Mouse (Mus musculus): ENCODE data around the gene Ado. TPM values are rescaled to one million over a fixed set of nuclear protein-coding genes. Genes with fewer than 3 reads are reported as not detected.

Ado gene
- total RNA-seq (2021): 10 to 100 TPM; 38.8 to 40.0 TPM
- long read RNA-seq, experiment 1, full-length matches to known transcripts: 41 of 41 reads
- long read RNA-seq, experiment 1, partial matches to known transcripts: 0 of 41 reads
- long read RNA-seq, experiment 1, other reads (novel, unspliced or antisense): 0 of 41 reads
- long read RNA-seq, experiment 2, full-length matches to known transcripts: 29 of 30 reads
- long read RNA-seq, experiment 2, partial matches to known transcripts: 0 of 30 reads
- long read RNA-seq, experiment 2, other reads (novel, unspliced or antisense): 1 of 30 reads

- peak; percentile 90 to 96 for DNase-seq (ENCODE audit: low spot score in 2 of 2)
Measured at GRCm38 (mm10) chr10:67548877-67549731, at the start of gene Ado. TSS of gene Ado (minus strand) at chr10:67548955.

- DNase-seq (ENCODE audit: low spot score in 2 of 2): no peak
Measured at GRCm38 (mm10) chr10:67595278-67595677, 46.5 kb upstream of the Ado start.

- DNase-seq (ENCODE audit: low spot score in 2 of 2): no peak
Measured at GRCm38 (mm10) chr10:67585873-67586610, 37.3 kb upstream of the Ado start.

DNA sequence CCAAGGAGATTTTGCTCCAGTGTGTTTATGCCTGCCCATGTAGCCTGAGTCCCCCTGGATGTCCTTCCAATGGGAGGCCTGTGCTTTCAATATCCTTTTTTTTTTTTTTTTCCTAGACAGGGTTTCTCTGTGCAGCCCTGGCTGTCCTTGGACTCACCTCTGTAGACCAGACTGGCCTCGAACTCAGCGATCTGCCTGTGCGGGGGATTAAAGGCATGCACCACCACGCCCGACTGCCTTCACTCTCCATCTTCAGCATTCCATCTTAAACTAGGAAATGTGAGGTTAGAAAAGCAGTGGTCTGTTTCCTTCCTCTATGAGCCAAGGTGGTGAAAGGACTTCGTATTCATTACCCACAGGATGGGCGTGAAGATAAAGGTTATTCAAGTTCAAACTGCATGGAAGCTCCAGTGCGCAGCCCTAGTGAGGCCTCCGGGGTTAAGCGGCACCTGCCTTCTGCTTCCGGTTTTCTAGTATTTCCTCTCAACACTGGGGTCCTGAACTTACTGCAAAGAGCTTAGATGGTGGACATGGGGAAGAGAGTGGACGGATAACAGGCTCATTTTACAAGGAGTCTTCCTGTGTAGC lies 33.0 kb upstream of the Ado start:
- no peak for DNase-seq (ENCODE audit: low spot score in 2 of 2)

GRCm38 (mm10) chr10:67579830-67580229 lies 31.1 kb upstream of the Ado start:
- DNase-seq (ENCODE audit: low spot score in 2 of 2): no peak

DNA sequence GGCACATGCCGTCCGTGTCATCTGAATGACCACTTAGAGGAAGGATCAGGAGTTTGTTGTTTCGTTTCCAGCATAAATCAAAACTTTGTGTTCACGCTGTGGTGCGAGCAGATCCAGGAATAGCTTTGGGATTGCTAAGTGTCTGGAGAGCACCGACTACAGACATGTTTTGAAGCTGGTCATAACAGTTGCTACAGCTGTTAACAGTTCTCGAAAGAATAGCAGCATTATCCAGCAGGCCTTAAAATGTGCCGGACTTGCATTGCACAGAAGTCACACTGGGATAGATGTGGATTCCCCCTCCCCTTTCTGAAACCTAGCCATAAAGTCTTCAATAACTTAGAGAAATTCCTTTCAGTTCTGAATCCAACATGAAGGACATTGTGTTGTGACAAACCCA lies 24.6 kb upstream of the Ado start:
- DNase-seq (ENCODE audit: low spot score in 2 of 2): no peak

- no peak for DNase-seq (ENCODE audit: low spot score in 2 of 2)
Measured at GRCm38 (mm10) chr10:67571443-67571842, 22.7 kb upstream of the Ado start.

GRCm38 (mm10) chr10:67569539-67569938 lies 20.8 kb upstream of the Ado start:
- no peak for DNase-seq (ENCODE audit: low spot score in 2 of 2)

DNA sequence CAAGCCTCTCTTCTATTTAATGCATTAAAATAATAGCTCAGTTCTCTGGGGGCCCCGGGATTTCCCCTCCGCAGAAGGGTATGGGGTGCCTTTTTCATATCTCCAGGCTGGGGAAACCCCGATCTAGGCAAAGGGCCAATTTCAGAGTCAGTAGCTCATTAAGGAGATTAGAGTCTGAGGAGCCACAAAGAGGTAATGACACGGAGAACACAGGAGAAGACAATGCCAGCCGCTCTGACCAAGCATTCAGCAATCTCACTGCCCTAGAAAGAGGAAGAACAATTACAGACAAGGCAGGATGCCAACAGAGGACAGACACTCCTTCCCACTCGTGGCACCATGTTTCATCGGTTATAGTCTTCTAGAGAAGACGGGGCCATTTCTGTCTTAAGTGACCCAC lies 17.3 kb upstream of the Ado start:
- no peak for DNase-seq (ENCODE audit: low spot score in 2 of 2)

DNA sequence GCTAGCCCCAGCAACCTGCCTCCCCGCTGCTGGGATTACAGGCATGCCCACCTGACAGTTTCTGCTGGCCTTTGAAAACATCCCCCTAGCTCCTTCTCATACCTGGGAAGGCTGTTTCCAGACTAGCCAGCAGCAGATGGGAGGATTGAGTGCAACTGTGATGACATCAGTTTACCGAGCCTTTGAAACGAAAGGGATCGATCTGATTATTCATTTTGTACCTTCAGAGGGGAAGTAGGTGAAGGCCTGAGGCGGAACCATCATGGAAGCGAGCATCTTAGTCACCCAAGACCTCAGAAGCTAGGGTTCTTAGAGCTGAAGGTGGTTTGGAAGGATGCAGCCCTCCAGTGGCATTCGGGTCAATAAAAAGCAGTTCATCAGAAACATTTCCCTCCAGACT lies 15.8 kb upstream of the Ado start:
- no peak for DNase-seq (ENCODE audit: low spot score in 2 of 2)

DNA sequence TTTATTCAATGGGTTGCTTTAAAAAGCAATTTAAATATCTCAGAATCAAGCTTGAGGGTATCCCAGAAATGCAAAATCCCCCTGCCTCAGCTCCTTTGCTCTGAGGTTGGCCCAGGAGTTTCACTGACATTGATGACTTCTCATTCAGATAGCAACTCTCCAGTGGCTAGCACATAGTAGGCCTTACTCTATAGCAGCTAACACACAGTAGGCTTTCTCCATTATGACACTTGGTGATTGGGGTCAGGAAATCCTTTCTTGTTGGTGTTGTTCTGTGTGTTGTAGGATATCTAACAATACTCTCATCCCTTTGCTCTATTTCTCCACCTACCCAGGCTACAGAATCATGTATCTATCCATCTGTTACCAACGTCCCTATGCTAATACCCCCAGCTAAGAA lies 12.4 kb upstream of the Ado start:
- DNase-seq (ENCODE audit: low spot score in 2 of 2): no peak

GRCm38 (mm10) chr10:67559765-67560394 lies 11.1 kb upstream of the Ado start:
- DNase-seq (ENCODE audit: low spot score in 2 of 2): no peak

DNA sequence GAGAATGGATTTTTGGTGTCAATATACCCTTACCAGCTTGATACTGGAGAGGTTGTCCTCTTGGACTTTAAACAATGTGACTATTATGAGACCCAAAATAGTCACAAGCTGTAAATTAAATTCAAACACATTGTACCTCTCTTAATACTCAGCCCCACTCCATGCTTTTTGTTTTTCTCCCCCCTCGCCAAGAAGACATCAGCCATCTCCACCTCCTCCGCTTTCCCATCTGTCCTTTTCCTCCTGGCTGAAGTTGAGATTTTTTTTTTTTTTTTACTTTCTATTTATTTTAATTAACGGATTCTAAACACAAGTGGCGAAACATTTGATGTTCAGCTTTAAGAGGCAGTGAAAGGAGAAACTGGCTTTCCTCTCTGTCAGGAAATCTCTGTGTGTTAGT lies 9.3 kb upstream of the Ado start:
- no peak for DNase-seq (ENCODE audit: low spot score in 2 of 2)

GRCm38 (mm10) chr10:67548261-67548854 lies 397 bp downstream of the Ado start:
- DNase-seq (ENCODE audit: low spot score in 2 of 2): peak in 1 of 2 experiments; percentile 37

DNA sequence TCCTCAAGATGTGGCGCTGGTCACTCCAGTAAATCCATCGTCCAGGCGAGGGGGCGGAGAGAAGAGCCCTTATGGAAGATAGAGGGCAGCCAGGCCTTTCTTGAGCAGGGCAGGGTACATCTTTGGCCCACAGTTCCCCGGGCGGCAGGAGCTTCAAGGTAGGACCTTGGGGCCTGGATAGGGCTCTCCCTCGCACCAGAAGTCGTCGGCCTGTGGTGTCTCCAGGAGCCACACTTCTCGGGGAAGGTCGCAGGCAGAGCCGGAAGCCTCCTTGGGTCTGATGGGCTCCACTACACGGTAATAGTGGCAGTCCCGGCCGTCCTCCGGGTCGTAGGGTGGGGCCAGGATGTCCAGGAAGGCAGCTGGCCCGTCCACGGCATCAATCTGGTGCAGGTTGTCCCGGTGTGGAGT lies 900 bp downstream of the Ado start:
- no peak for DNase-seq (ENCODE audit: low spot score in 2 of 2)

DNA sequence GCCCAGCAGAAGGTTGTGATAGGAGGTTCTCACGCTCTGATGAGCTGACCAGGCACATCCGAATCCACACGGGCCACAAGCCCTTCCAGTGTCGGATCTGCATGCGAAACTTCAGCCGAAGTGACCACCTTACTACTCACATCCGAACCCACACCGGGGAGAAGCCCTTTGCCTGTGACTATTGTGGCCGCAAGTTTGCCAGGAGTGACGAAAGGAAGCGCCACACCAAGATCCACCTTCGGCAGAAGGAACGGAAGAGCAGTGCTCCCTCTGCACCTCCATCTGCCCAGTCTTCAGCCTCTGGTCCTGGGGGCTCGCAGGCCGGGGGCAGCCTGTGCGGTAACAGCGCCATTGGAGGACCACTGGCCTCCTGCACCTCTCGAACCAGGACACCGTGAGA lies 8.2 kb downstream of the Ado start:
- DNase-seq (ENCODE audit: low spot score in 2 of 2): no peak

DNA sequence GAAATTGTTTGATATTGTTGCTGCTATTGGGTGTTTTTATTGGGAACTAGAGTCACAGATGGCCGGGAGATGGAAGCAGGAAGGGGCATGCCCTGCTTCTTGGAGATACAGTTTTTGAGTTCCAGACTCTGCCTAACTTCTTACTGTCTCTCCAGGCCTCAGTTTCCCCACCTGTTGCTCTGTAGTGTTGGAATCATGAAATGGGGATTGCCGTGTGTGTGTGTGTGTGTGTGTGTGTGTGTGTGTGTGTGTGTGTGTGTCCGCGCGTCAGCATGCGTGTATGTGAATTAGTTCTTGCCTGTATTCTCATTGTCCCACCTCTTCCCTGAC lies 9.4 kb downstream of the Ado start:
- DNase-seq (ENCODE audit: low spot score in 2 of 2): no peak

- peak in 1 of 2 experiments; percentile 52 for DNase-seq (ENCODE audit: low spot score in 2 of 2)
Measured at GRCm38 (mm10) chr10:67538585-67539400, 10.0 kb downstream of the Ado start.

GRCm38 (mm10) chr10:67538106-67538505 lies 10.6 kb downstream of the Ado start:
- DNase-seq (ENCODE audit: low spot score in 2 of 2): no peak
